Mouse (Mus musculus) retina, postnatal 1 day (tissue): Measurements from ENCODE around the gene Plod1.

Experiments
- DNase-seq: peaks from one replicate; pipeline ENCODE4 v3.0.0-alpha.2; 2012

The Plod1 gene

GRCm38 (mm10) chr4:147888237-147888636, 48.3 kb downstream of the Plod1 start:
- DNase-seq: no peak

DNA sequence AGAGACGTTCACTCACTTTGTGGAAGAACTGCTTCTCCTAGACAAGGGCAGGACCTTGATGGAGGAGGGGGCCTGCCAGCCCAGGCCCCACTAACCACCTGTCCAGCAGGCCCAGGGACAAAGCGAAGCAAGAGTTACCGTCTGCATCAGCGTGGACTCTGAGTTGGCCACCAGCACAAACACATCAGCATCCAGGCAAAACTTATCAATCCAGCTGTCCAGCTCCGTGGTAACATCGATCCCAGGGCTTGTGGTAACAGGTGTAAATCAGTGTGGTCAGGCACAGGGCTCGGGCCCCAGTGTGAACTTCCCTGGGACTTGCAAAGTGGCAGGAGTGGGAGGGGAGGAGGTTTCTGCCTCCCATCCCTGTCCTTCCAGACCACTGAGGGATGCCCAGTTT, 49.3 kb downstream of the Plod1 start:
- no peak for DNase-seq

DNA sequence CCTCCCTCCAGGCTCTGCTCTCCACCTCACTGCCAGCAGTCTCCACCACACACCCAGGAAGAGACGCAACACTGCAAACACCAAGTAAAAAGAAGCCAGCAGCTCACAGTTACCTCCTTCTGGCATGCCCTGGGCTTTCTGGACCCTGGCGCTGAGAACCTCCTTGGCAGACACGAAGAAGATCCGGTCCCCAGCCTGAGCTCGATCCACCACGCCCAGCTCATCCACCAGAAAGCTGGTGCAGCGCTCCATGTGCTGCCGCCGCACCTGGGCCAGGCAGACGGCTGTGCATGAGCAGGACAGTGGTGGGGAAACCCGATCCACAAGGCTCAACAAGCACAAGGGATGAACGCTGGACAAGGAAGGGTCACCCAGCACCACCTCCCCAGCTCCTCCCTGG, 50.4 kb downstream of the Plod1 start:
- no peak for DNase-seq

GRCm38 (mm10) chr4:147884138-147884537, 52.4 kb downstream of the Plod1 start:
- DNase-seq: no peak

GRCm38 (mm10) chr4:147883041-147883440, 53.5 kb downstream of the Plod1 start:
- DNase-seq: no peak

- no peak for DNase-seq
Observed at GRCm38 (mm10) chr4:147881792-147882191, 54.8 kb downstream of the Plod1 start.

DNA sequence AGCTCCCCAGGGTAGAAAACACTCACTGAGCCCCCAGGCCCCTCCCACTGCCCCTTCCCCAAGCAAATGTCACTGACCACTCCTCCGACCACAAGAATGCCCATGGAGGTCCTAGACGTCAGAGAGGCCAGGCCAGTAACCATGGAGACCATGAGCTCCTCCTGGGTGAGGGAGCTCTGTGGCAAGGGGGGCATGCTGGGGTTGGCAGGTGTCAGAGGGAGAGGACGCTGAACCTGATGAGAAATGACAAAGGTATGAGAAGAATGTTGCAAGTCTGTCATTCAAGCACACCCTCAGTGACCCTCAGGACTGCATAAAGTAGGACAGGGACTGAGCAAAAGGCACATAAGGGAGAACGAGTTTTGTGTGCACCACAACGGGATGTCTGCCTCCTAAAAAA, 56.7 kb downstream of the Plod1 start:
- peak; percentile 10 for DNase-seq

DNA sequence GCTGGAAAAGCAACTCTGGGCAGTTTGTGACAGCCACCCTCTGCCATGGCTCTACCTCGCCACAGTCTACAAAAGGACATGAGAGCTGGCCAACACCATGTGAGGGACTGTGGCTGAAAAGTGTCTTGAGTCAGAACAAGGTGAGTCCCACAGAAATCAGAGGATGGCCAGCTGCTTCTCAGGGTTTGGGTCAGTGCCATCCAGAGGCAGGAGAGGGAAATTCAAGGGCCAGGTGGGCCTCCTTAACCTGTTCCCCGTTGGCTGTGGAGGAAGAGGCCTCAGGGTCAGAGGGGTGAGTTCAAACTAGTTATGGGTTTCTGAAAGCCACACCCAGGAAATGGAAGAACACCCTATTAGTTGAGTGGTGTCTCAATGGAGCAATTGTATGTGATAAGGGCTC, 57.1 kb downstream of the Plod1 start:
- no peak for DNase-seq

DNA sequence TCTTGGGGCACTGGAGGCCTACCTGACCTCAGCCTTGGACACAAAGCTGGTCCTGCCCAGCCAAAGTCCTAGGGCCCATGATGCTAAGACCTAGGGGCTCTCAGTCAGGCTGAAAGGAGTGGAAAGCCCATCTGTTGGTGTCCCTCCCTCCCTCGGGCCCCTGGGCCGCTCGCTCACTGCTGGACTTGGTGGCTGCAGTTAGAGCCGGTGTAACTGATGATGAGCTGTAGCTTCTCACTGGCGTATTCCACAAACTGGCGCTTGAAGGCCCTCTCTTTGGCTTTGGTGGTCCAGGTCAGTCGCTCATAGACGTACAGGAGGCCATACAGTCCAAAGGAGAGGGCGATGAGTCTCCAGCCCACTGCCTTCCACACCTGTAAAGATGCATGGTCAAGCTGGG, 58.0 kb downstream of the Plod1 start:
- no peak for DNase-seq

DNA sequence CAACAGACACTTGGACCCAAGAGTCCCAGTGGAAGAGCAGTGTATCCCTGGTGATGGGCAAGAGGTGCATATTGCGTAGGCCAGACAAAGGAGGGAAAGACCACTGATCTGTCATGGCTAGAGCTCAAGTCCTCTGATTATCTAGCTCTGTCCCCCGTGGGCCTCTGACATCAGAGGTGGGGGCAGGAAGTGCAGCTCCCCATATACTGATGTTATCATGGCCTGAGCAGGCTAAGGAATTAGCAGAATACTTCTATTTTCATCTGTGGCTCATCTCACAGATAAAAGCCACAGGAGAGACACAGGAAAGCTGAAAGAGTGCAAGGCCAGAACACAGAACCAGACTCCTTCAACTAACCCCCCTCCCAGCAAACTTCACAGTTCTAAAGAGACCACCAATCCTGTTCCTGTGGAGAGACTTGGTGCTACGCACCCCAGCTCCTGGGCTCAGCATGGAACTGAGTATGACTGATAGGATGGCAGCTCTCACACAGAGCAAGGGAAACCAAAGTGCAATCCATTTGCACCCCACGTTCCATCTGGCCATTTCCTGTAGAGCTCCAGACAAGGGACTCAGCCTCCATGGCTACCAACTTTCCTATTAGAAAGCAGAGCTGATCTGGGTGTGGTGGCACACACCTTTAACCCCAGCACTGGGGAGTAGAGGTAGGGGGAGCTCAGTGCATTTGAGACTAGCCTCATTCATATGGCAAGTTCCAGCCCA, 60.6 kb downstream of the Plod1 start:
- DNase-seq: no peak

DNA sequence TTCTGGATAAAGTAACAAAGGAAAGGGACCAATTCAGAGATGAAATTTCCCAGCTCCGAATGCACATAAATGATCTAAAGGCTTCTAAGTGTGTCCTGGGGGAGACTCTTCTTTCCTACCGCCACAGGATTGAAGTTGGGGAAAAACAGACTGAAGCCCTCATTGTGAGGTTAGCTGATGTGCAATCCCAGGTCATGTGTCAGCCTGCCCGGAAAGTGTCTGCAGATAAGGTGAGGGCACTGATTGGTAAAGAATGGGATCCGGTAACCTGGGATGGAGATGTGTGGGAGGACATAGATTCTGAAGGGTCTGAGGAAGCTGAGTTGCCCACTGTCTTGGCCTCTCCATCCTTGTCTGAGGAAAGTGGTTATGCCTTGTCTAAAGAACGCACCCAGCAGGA, 67.3 kb downstream of the Plod1 start:
- no peak for DNase-seq

DNA sequence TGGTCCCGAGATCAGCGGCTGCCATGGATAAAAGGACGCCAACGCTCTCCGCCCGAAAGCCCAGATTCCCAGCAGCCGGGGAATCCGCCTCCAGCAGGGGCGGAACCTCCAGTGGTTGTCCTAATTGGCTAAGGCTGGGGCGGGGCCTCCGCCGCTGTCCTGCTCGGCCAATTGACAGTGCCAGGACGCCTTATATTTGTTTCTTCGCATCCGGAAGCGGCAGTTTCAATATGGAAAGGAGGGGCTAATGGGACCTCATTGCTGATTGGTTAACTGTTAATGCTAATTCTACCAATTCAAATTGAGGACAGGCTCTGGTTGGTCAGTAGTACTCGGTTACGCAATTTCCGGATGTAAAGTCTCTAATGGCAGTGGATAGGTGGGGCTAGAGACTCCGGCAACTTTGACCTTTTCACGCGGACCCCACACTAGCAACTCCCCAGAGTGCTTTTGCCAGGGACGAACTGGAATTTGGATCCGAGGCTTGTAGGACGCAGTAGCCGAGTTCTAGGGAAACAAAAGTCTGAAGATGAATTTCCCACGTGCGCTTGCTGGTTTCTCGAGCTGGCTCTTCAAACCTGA, 68.0 kb downstream of the Plod1 start, which contains the start of the genes Miip and Fv1:
Miip (minus strand) TSS at position 367 of the 582 bp plus-strand sequence.
Fv1 (plus strand) TSS at position 530 of the 582 bp plus-strand sequence.
- DNase-seq: peak; percentile 99

GRCm38 (mm10) chr4:147867563-147868449, 68.8 kb downstream of the Plod1 start:
- peak; percentile 8 for DNase-seq

GRCm38 (mm10) chr4:147866793-147867192, 69.8 kb downstream of the Plod1 start:
- DNase-seq: peak; percentile 23

GRCm38 (mm10) chr4:147866056-147866455, 70.5 kb downstream of the Plod1 start:
- no peak for DNase-seq

GRCm38 (mm10) chr4:147865651-147866050, 70.9 kb downstream of the Plod1 start:
- DNase-seq: no peak

- DNase-seq: no peak
Observed at GRCm38 (mm10) chr4:147862051-147862450, 74.5 kb downstream of the Plod1 start.
